Mouse (Mus musculus) limb, embryonic 15.5 days (tissue): ENCODE results near the gene Pp2d1. TPM values are rescaled to one million over a fixed set of nuclear protein-coding genes. Genes with fewer than 3 reads are reported as not detected.
A peak's percentile ranks its signal among the peaks of the same experiment; 100 is the strongest.

Source experiments
- ATAC-seq: fragments of 200-750 bp; cut with Nextera tagmentation; 2 replicates; pipeline ENCODE4 v1.8.0; 2017; ENCODE audit warnings: low read depth, moderate TSS enrichment; ENCODE audit not compliant: insufficient number of reproducible peaks, low FRiP score, low TSS enrichment
- H3K27ac ChIP-seq: fragments of 300-500 bp; sonication (generic); 2 replicates; pipeline ENCODE4 v1.5.1; 2015; ENCODE audit warnings: moderate library complexity, mild to moderate bottlenecking, inconsistent platforms
- H3K27me3 ChIP-seq: fragments of 300-500 bp; sonication (generic); 2 replicates; pipeline ENCODE4 v1.6.1; 2015; ENCODE audit warnings: inconsistent platforms
- H3K36me3 ChIP-seq: fragments of 300-500 bp; sonication (generic); 2 replicates; pipeline ENCODE4 v1.6.1; 2015; ENCODE audit warnings: inconsistent platforms
- H3K4me1 ChIP-seq: fragments of 300-500 bp; sonication (generic); 2 replicates; pipeline ENCODE4 v1.6.1; 2015; ENCODE audit warnings: inconsistent platforms
- H3K4me2 ChIP-seq: fragments of 300-500 bp; sonication (generic); 2 replicates; pipeline ENCODE4 v1.6.1; 2015; ENCODE audit warnings: mild to moderate bottlenecking, inconsistent platforms
- H3K4me3 ChIP-seq: fragments of 300-500 bp; sonication (generic); 2 replicates; pipeline ENCODE4 v1.5.1; 2015; ENCODE audit warnings: mild to moderate bottlenecking, inconsistent platforms
- H3K9ac ChIP-seq: fragments of 300-500 bp; sonication (generic); 2 replicates; pipeline ENCODE4 v1.6.1; 2015; ENCODE audit warnings: inconsistent platforms
- H3K9me3 ChIP-seq: fragments of 300-500 bp; sonication (generic); 2 replicates; pipeline ENCODE4 v1.6.1; 2016; ENCODE audit warnings: inconsistent platforms
- WGBS: fragments of 180-500 bp; shearing (Covaris S2); methylation state at CpG from one replicate; pipeline ENCODE4 v1.1.7; 2015; 5-methylcytosine and 5-hydroxymethylcytosine counted together
- polyA plus RNA-seq: library from polyadenylated mRNA; unstranded; fragments of >200 nt; fragmentation: Nextera tagmentation; extraction: Ambion mirVana; gene quantifications from 2 replicates; pipeline ENCODE4 v1.2.1, GENCODE M21; 2015

The Pp2d1 gene
- polyA plus RNA-seq, 1 experiment from 2014 or later, result 0.20 TPM

DNA sequence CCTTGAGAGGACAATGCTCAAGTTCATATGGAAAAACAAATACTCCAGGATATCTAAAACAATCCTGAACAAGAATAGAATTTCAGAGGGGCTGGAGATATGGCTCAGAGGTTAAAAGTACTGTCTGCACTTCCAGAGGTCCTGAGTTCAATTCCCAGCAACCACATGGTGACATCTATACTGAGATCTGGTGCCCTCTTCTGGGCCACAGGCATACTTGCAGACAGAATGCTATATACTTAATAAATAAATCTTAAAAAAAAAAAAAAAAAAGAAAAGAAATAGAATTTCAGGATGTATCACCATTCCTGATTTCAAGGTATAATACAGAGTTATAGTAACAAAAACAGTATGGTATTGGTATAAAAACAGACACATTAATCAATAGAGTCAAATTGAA is 19.9 kb downstream of the Pp2d1 start:
- H3K4me2 ChIP-seq, result no peak overlapping the region
- no peak overlapping the region for H3K27ac ChIP-seq
- H3K27me3 ChIP-seq, result no peaks in the 10 kb centered on the region
- no peaks in the 10 kb centered on the region for H3K4me1 ChIP-seq
- no peak for ATAC-seq
- H3K9ac ChIP-seq, result no peak overlapping the region
- 0 out of 2 replicates have a peak, but pooled peaks cover 5% of the 10 kb centered on the region for H3K36me3 ChIP-seq
- H3K9me3 ChIP-seq, result no peaks in the 10 kb centered on the region
- no peak overlapping the region for H3K4me3 ChIP-seq

DNA sequence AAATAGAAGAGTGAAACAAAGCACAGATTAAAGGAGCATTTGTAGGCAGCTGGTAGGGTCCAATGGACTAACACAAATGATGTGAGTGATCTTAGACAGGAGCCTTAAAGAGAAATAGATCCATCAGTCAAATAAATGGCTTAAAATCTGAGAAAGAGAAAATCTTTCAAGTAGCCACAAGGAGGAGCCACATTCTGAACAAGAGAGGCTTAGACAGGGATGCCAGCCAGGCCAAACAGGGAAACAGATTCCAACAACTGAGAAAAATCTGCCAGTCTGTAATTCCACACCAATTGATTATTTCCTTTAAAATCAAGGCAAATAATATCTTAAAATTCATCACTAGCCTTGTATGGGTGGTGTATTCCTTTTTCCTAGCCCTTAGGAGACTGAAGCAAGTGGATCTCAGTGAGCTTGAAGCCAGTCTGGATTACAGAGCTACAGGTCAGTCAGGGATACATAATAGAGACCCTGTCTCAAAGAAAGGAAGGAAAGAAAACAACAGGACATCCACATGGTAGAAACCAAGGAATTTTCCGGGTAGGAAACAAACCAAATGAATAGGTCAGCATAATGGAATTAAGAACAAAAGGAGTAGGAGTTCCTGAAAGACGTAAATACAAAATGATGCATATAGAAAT is 26.8 kb downstream of the Pp2d1 start:
- H3K9me3 ChIP-seq, result no peaks in the 10 kb centered on the region
- H3K36me3 ChIP-seq, result 0 out of 2 replicates have a peak, but pooled peaks cover 6% of the 10 kb centered on the region
- ATAC-seq, result no peak
- H3K27ac ChIP-seq, result no peak overlapping the region
- H3K4me2 ChIP-seq, result no peak overlapping the region
- H3K4me1 ChIP-seq, result no peaks in the 10 kb centered on the region
- WGBS, result 77% methylated on average over 2 of the region's 2 CpGs
- H3K27me3 ChIP-seq, result no peaks in the 10 kb centered on the region
- H3K9ac ChIP-seq, result no peak overlapping the region
- H3K4me3 ChIP-seq, result no peak overlapping the region

DNA sequence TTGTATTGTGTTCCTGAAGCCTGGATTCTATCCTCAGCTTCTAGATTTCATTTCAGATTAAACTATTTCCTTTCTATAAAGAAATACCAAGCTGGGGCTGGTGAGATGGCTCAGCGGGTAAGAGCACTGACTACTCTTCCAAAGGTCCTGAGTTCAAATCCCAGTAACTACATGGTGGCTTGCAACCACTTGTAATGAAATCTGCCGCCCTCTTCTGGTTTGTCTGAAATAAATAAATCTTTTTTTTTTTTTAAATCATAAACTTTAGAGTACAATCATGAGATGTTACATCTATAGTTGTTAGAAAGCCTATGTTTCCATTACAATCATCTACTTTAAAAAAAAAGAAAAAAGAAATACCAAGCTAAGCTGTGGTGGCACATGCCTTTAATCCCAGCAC is 36.3 kb downstream of the Pp2d1 start:
- no peaks in the 10 kb centered on the region for H3K27me3 ChIP-seq
- H3K9me3 ChIP-seq, result no peaks in the 10 kb centered on the region
- peaks cover 57% of the 10 kb centered on the region for H3K36me3 ChIP-seq
- ATAC-seq, result no peak
- WGBS, result 96% methylated on average over 2 of the region's 2 CpGs
- no peak overlapping the region for H3K4me3 ChIP-seq
- no peak overlapping the region for H3K27ac ChIP-seq
- H3K4me2 ChIP-seq, result no peak overlapping the region
- H3K4me1 ChIP-seq, result no peaks in the 10 kb centered on the region
- no peak overlapping the region for H3K9ac ChIP-seq

DNA sequence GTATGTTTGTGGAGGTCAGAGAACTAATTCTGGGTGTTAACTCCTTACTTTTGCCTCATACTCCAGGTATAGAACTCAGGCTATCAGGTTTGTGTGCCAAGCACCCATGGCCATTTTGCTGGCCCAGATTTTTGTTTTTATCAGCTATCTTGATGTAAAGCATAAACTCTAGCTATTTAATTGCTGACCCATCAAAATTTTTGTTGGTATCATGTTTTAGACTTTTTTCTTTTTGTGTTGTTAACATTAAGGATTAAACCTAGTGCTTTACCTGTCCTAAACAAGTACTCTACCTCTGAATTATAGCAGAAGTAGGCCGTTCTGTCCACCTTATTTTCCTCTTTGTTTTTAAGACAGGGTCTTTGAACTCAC is 50.3 kb downstream of the Pp2d1 start:
- no peaks in the 10 kb centered on the region for H3K9me3 ChIP-seq
- H3K27me3 ChIP-seq, result no peaks in the 10 kb centered on the region
- peaks cover 32% of the 10 kb centered on the region for H3K36me3 ChIP-seq
- H3K4me2 ChIP-seq, result no peak overlapping the region
- H3K4me3 ChIP-seq, result no peak overlapping the region
- no peaks in the 10 kb centered on the region for H3K4me1 ChIP-seq
- no peak for ATAC-seq
- H3K9ac ChIP-seq, result no peak overlapping the region
- H3K27ac ChIP-seq, result no peak overlapping the region
- 95% methylated on average over 1 of the region's 1 CpGs for WGBS

- WGBS, result 89% methylated on average over 4 of the region's 4 CpGs
- Histone ChIP-seq H3K4me2 (no peak overlapping the region), H3K27ac (no peak overlapping the region), H3K36me3 (peaks cover 31% of the 10 kb centered on the region), H3K27me3 (no peaks in the 10 kb centered on the region), H3K4me3 (no peak overlapping the region), H3K9me3 (no peaks in the 10 kb centered on the region), H3K4me1 (no peaks in the 10 kb centered on the region), H3K9ac (no peak overlapping the region)
- no peak for ATAC-seq
Measured at GRCm38 (mm10) chr17:53488291-53489006, 50.8 kb downstream of the Pp2d1 start.

- Histone ChIP-seq H3K9me3 (no peaks in the 10 kb centered on the region), H3K4me2 (peak overlapping the region; percentile 63), H3K36me3 (0 out of 2 replicates have a peak, but pooled peaks cover 2% of the 10 kb centered on the region), H3K9ac (peak overlapping the region; percentile 98), H3K27ac (no peak overlapping the region), H3K27me3 (no peaks in the 10 kb centered on the region), H3K4me1 (peaks cover 14% of the 10 kb centered on the region; the same call in 1 of the 2 replicates), H3K4me3 (peak overlapping the region; percentile 97)
- no peak for ATAC-seq
- 52% methylated on average over 7 of the region's 7 CpGs for WGBS
Measured at GRCm38 (mm10) chr17:53480433-53480832, 58.8 kb downstream of the Pp2d1 start.

- Histone ChIP-seq H3K36me3 (no peaks in the 10 kb centered on the region), H3K9me3 (no peaks in the 10 kb centered on the region), H3K4me3 (peak overlapping the region; percentile 97), H3K9ac (peak overlapping the region; percentile 98), H3K27me3 (no peaks in the 10 kb centered on the region), H3K4me1 (peaks cover 14% of the 10 kb centered on the region; the same call in 1 of the 2 replicates), H3K4me2 (peak overlapping the region; percentile 63), H3K27ac (peak overlapping the region; percentile 99)
- no peak; the same call in 1 of the 2 replicates for ATAC-seq
- WGBS, result 0% methylated on average over 31 of the region's 33 CpGs
Measured at GRCm38 (mm10) chr17:53479604-53480041, 59.6 kb downstream of the Pp2d1 start.

DNA sequence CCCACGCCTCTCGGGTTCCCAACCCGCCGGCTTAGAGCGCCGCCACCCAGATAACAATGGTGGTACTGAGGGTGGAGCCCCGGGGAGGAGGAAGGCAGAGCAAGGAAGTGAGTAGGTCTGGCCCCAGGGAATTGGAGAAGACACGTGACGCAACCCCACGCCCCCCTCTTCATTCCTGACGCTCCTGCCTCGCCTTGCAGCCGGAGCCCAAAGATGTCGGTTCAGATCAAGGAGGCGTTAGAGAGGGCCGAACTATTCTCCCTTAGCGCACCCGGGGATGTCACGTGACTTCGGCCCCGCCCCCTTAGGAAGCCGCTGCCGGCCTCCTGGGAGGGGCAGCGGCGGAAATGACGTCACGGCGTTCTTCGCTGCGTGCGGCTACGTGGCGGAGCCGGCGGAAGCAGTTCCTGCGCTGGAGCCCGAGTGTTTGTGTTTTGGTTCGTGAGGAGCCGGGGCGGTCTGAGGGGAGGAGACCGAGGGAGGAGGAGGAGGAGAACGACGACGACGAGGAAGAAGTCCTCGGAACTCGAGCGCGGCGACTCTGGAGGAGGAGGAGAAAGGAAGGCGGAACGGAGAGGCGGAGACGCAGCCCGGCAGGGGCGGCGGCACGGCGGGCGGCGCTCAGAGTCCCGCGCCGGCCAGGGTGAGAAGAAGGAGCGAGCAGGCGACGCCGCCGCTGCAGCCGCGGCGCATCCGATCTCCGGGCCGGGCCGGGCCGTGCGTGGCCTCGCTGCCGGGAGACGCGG is 60.2 kb downstream of the Pp2d1 start, which contains the start of gene Rab5a:
Gene Rab5a, plus strand, starts transcription at position 377 of the 746 bp plus-strand sequence.
- Histone ChIP-seq H3K27ac (peak within 1 kb of the TSS; percentile 99), H3K9me3 (no peaks in the 10 kb centered on the region), H3K36me3 (no peaks in the 10 kb centered on the region), H3K27me3 (no peaks in the 10 kb centered on the region), H3K4me1 (peaks cover 14% of the 10 kb centered on the region; the same call in 1 of the 2 replicates), H3K4me3 (peak within 1 kb of the TSS; percentile 97), H3K9ac (peak within 1 kb of the TSS; percentile 98), H3K4me2 (peak within 1 kb of the TSS; percentile 70)
- ATAC-seq, result peak; percentile 97
- WGBS, result under 1% methylated on average over 76 of the region's 82 CpGs

GRCm38 (mm10) chr17:53478066-53478857 is 61.0 kb downstream of the Pp2d1 start:
- H3K4me2 ChIP-seq, result peak overlapping the region; percentile 70
- peak overlapping the region; percentile 99 for H3K27ac ChIP-seq
- WGBS, result 5% methylated on average over 15 of the region's 15 CpGs
- no peaks in the 10 kb centered on the region for H3K36me3 ChIP-seq
- H3K4me3 ChIP-seq, result peak overlapping the region; percentile 97
- peaks cover 14% of the 10 kb centered on the region; the same call in 1 of the 2 replicates for H3K4me1 ChIP-seq
- no peaks in the 10 kb centered on the region for H3K27me3 ChIP-seq
- peak; percentile 36; the same call in 1 of the 2 replicates for ATAC-seq
- H3K9me3 ChIP-seq, result no peaks in the 10 kb centered on the region
- peak overlapping the region; percentile 64 for H3K9ac ChIP-seq

DNA sequence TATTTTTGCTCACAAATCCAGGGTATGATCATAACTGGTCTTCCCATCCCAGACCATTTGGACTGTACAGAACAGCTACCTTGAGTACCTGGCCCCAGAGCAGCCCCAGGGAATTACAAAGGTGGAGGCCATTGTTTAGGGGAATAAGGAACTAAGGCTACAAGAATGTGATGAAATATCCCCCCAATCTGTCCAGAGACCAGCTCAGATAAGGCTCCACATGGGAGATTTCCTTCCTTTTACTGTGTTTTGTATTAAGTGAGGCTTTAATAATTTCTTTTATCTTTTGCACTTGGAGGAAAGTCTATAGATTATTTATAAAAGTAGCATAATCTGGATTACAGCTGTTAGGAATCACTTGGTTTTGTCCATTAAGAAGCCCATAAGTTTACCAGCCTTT is 70.6 kb downstream of the Pp2d1 start:
- H3K4me1 ChIP-seq, result no peaks in the 10 kb centered on the region
- H3K27ac ChIP-seq, result no peak overlapping the region
- H3K9me3 ChIP-seq, result no peaks in the 10 kb centered on the region
- H3K4me2 ChIP-seq, result no peak overlapping the region
- ATAC-seq, result no peak
- no peak overlapping the region for H3K4me3 ChIP-seq
- no peak overlapping the region for H3K9ac ChIP-seq
- no peaks in the 10 kb centered on the region for H3K36me3 ChIP-seq
- no peaks in the 10 kb centered on the region for H3K27me3 ChIP-seq

DNA sequence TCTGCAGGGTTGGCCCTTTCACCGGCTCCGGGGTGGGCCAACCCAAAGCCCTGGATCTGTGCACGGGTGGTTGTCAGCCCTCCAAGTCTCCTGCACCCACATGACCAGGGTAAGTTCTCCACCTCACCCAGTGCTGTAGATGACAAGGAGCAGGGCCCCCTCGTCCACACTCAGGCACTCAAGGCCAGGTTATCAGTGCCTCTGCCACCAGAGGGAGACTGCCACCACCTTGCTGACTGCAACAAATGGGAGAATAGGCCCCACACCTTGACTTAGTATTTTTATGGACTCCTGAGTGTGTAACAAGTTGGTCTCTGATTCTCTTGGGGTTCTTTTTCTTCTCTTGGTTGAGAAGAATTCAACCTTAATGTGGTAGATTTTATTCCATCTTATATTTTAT is 73.7 kb downstream of the Pp2d1 start:
- Histone ChIP-seq H3K36me3 (no peaks in the 10 kb centered on the region), H3K4me2 (no peak overlapping the region), H3K27me3 (no peaks in the 10 kb centered on the region), H3K27ac (no peak overlapping the region), H3K9me3 (no peaks in the 10 kb centered on the region), H3K4me3 (no peak overlapping the region), H3K4me1 (no peaks in the 10 kb centered on the region; the same call in 1 of the 2 replicates), H3K9ac (no peak overlapping the region)
- no peak for ATAC-seq
- WGBS, result 63% methylated on average over 4 of the region's 4 CpGs
